Mouse (Mus musculus) MN1 (cell line): Measurements from ENCODE around the gene Cbfa2t2.

Experiments used
- DNase-seq: peaks from one replicate; pipeline ENCODE4 v3.0.0-alpha.2; 2016; ENCODE audit warnings: low spot score

Cbfa2t2 gene

GRCm38 (mm10) chr2:154569071-154569748 lies 132.9 kb downstream of the Cbfa2t2 start:
- DNase-seq = peak; percentile 81

- peak; percentile 98 for DNase-seq
Observed at GRCm38 (mm10) chr2:154569836-154570286, 133.6 kb downstream of the Cbfa2t2 start, which contains the start of gene E2f1. Gene E2f1 (minus strand): TSS chr2:154569892.

- DNase-seq = no peak
Observed at GRCm38 (mm10) chr2:154570666-154571065, 134.4 kb downstream of the Cbfa2t2 start.

GRCm38 (mm10) chr2:154571266-154571665 lies 135.0 kb downstream of the Cbfa2t2 start:
- no peak for DNase-seq

GRCm38 (mm10) chr2:154571976-154572375 lies 135.7 kb downstream of the Cbfa2t2 start:
- DNase-seq = no peak

GRCm38 (mm10) chr2:154572996-154573395 lies 136.7 kb downstream of the Cbfa2t2 start:
- no peak for DNase-seq

- DNase-seq = no peak
Observed at GRCm38 (mm10) chr2:154574271-154574670, 138.0 kb downstream of the Cbfa2t2 start.

GRCm38 (mm10) chr2:154576876-154577743 lies 140.8 kb downstream of the Cbfa2t2 start:
- peak; percentile 48 for DNase-seq

GRCm38 (mm10) chr2:154577744-154578067 lies 141.4 kb downstream of the Cbfa2t2 start:
- no peak for DNase-seq

- no peak for DNase-seq
Observed at GRCm38 (mm10) chr2:154580586-154580985, 144.3 kb downstream of the Cbfa2t2 start.

GRCm38 (mm10) chr2:154581421-154581820 lies 145.1 kb downstream of the Cbfa2t2 start:
- DNase-seq = no peak

GRCm38 (mm10) chr2:154583906-154584872 lies 147.9 kb downstream of the Cbfa2t2 start:
- peak; percentile 91 for DNase-seq

GRCm38 (mm10) chr2:154584931-154585601 lies 148.8 kb downstream of the Cbfa2t2 start:
- DNase-seq = no peak

GRCm38 (mm10) chr2:154586405-154586804 lies 150.1 kb downstream of the Cbfa2t2 start:
- no peak for DNase-seq
